Mouse (Mus musculus): ENCODE results near the gene Slc30a9. TPM values are rescaled to one million over a fixed set of nuclear protein-coding genes. Genes with fewer than 3 reads are reported as not detected.

Slc30a9 gene
- total RNA-seq, 2 experiments from 2014 or later = 116 to 141 TPM

GRCm38 (mm10) chr5:67296171-67296570 is 10.6 kb upstream of the Slc30a9 start:
- intact Hi-C loops (cut with DNase I) = no loop called here
- no peak for TF ChIP-seq CTCF (IDR thresholded peaks at IDR 0.05)

GRCm38 (mm10) chr5:67297026-67297813 is 9.5 kb upstream of the Slc30a9 start:
- TF ChIP-seq CTCF (IDR thresholded peaks at IDR 0.05) = no peak
- H3K4me3 ChIP-seq = no peak overlapping the region
- no peak for DNase-seq
- no peak overlapping the region for H3K27ac ChIP-seq
- intact Hi-C loops (cut with DNase I) = no loop called here

More at GRCm38 (mm10) chr5:67296171-67296570, 10.6 kb upstream of the Slc30a9 start:
- DNase-seq = no peak
- Histone ChIP-seq H3K4me3 (no peak overlapping the region), H3K27ac (no peak overlapping the region)

- no peak overlapping the region for H3K27ac ChIP-seq
- H3K4me3 ChIP-seq = no peak overlapping the region
- no peak for TF ChIP-seq CTCF (IDR thresholded peaks at IDR 0.05)
- intact Hi-C loops (cut with DNase I) = no loop called here
- DNase-seq = no peak
Observed at GRCm38 (mm10) chr5:67299847-67300412, 6.8 kb upstream of the Slc30a9 start.

DNA sequence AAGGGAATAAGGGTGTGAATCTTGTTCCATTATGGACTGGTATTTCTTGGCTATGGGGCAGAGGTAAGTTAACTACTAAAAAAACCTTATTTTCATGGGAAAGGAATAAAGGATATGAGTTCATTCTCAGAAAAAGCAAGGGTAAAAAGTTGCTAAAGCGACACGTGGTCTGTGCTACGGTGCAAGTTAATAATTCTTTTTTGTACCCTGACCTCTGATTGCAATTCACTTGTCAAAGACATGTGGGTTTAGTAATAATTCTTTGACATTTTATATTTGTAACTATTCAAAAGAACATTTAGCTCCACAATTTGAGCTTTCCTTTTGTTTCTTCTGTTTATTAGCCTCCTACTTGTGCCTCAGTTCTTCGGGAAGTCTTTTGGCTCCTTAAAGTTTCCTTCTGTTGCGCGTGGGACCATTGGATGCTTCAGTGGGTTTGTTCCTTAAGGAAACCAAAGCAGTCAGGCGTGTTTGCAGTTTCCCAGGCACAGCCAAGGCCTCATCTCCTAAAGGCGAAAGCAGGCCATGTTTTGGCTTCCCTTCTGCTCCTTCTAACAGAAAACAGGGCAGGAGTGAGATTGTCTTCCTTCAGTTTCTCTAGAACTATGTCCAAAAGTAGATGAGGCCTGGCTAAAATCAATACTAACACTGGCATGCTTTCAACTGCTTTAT is 5.7 kb upstream of the Slc30a9 start:
- intact Hi-C loops (cut with DNase I) = no loop called here
- no peak for TF ChIP-seq CTCF (IDR thresholded peaks at IDR 0.05)
- Histone ChIP-seq H3K4me3 (no peak overlapping the region), H3K27ac (no peak overlapping the region)
- DNase-seq = no peak

DNA sequence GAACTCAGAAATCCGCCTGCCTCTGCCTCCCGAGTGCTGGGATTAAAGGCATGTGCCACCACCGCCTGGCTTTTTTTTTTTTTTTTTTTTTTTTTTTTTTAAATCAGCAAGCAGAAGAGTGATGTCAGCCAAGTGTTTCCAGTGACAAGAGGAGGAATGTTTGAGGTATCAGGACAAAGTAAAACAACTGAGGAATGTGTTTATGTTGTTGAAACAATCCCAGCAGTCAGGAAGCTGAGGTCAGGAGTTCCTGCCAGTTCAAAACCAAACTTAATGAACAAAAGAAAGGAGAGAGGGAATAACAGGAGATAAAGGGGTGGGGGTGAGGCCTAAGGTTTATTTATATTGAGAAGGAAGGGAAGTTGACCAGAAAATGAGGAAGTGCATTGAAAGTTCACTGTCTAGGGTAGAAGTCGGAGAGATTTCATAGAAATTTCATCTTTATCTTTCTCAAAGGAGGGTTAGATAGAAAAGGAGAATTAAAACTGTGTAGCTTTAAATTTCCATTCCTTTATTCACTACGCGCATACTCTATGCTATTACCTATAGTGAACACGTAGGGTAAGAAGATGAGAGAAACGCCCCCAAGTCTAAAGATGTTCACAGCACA is 4.9 kb upstream of the Slc30a9 start:
- intact Hi-C loops (cut with DNase I) = no loop called here
- DNase-seq = no peak
- no peak for TF ChIP-seq CTCF (IDR thresholded peaks at IDR 0.05)
- Histone ChIP-seq H3K4me3 (no peak overlapping the region), H3K27ac (no peak overlapping the region)

- intact Hi-C loops (cut with DNase I) = no loop called here
- no peak for DNase-seq
- no peak for TF ChIP-seq CTCF (IDR thresholded peaks at IDR 0.05)
- H3K27ac ChIP-seq = no peak overlapping the region
- H3K4me3 ChIP-seq = no peak overlapping the region
Observed at GRCm38 (mm10) chr5:67303816-67304215, 2.9 kb upstream of the Slc30a9 start.

GRCm38 (mm10) chr5:67307659-67308222 is 986 bp downstream of the Slc30a9 start:
- no peak for TF ChIP-seq CTCF (IDR thresholded peaks at IDR 0.05)
- no peak for DNase-seq
- Histone ChIP-seq H3K4me3 (peak overlapping the region; percentile 98), H3K27ac (peak overlapping the region; percentile 95)
- intact Hi-C loops (cut with DNase I) = loop anchor here (2.0 kb wide), 1 partner anchor 47 kb away; the partner anchor contains the start of gene Tmem33

GRCm38 (mm10) chr5:67311811-67312521 is 5.2 kb downstream of the Slc30a9 start:
- intact Hi-C loops (cut with DNase I) = no loop called here
- H3K4me3 ChIP-seq = no peak overlapping the region
- no peak for DNase-seq
- peak overlapping the region; percentile 40; the same call in 1 of the 2 replicates for H3K27ac ChIP-seq
- TF ChIP-seq CTCF (IDR thresholded peaks at IDR 0.05) = peak; percentile 9; the same call in 1 of the 2 replicates

GRCm38 (mm10) chr5:67312522-67312851 is 5.7 kb downstream of the Slc30a9 start:
- no peak for TF ChIP-seq CTCF (IDR thresholded peaks at IDR 0.05)
- intact Hi-C loops (cut with DNase I) = no loop called here
- H3K4me3 ChIP-seq = no peak overlapping the region
- DNase-seq = no peak
- H3K27ac ChIP-seq = peak overlapping the region; percentile 40; the same call in 1 of the 2 replicates

DNA sequence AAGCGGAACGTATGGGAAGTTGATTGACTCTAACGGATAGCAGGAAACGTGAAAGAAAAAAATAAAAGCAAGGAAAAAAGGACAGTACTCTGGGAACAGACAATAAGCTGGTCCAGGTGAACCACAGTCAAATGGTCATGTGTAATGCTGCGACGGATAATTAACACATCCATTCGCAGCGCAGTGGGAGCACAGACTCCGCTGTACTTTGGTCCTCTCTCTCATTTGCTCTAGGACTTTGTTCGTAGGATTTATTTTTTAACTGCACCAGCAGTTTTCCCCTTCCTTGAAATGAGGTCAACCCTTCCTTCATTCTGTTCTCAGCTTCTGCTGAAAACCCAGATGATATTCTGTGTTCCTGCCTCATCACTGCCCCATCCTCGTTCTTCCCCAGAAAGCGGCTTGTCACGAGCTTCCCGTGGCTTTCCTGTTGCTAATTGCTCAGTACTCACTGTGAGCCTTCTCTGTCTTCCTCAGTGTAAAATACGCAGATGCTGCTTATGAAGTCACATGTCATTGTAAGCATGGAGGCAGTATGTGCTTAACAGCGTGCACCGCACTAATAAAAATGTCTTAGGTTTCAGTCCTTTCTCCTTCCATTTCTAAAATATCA is 15.0 kb downstream of the Slc30a9 start:
- Histone ChIP-seq H3K4me3 (no peak overlapping the region), H3K27ac (no peak overlapping the region)
- intact Hi-C loops (cut with DNase I) = no loop called here
- DNase-seq = no peak
- no peak for TF ChIP-seq CTCF (IDR thresholded peaks at IDR 0.05)

DNA sequence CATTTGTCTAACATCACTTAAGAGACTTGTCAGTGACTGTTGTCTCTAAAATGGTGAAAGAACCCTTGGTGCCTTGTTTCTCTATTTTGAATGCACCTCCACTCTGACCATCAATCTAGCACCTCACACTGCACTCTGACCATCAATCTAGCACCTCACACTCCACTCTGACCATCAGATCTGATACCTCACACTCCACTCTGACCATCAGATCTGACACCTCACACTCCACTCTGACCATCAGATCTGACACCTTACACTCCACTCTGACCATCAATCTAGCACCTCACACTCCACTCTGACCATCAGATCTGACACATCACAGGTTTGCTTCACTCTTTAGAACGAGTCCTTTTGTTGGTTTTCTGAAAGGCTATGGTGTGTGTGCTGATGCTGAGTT is 17.3 kb downstream of the Slc30a9 start:
- DNase-seq = no peak
- intact Hi-C loops (cut with DNase I) = no loop called here
- Histone ChIP-seq H3K27ac (no peak overlapping the region), H3K4me3 (no peak overlapping the region)
- TF ChIP-seq CTCF (IDR thresholded peaks at IDR 0.05) = no peak

DNA sequence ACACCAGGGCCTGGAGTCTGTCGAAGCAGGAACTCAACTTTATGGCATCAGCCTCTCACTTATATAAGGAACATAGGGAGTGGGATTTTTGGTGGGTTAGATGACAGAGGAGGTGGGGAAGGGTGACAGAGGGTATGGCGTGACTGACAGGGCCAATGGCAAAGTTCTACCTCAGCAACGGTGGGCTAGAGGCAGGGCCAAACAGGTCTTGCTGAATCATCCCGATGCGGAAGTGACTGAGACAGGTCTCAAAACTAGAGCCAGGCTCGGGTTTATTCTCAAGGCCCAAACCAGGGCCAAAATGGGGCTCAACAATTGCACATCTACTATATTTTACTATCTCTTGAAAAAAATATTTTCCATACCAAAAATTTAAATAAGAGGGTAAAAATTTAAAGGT is 34.1 kb downstream of the Slc30a9 start:
- no peak overlapping the region for H3K4me3 ChIP-seq
- intact Hi-C loops (cut with DNase I) = no loop called here
- TF ChIP-seq CTCF (IDR thresholded peaks at IDR 0.05) = no peak
- no peak for DNase-seq
- H3K27ac ChIP-seq = no peak overlapping the region

Measured in gastrocnemius, adult 2 months (tissue).